Mouse (Mus musculus) embryonic fibroblast, embryonic 13.5 days (primary cell): Measurements from ENCODE around the gene Gm11733.

ENCODE experiments used
- CTCF ChIP-seq: IDR thresholded peaks from 2 replicates; pipeline ENCODE4 v1.5.1; 2011; ENCODE audit warnings: mild to moderate bottlenecking, control low read depth, low read length, moderate library complexity, borderline replicate concordance; ENCODE audit not compliant: insufficient read depth
- POLR2A ChIP-seq: IDR thresholded peaks from 2 replicates; pipeline ENCODE4 v1.6.1; 2011; ENCODE audit warnings: low read depth, mild to moderate bottlenecking, control low read depth, low read length, moderate library complexity

GRCm38 (mm10) chr11:117475204-117475603 is 9.0 kb upstream of the Gm11733 start:
- no peak for TF ChIP-seq CTCF
- TF ChIP-seq POLR2A = no peak
